Mouse (Mus musculus) ES-E14 (cell line): Measurements from ENCODE around the gene Gfpt1. TPM values are rescaled to one million over a fixed set of nuclear protein-coding genes. Genes with fewer than 3 reads are reported as not detected.

Source experiments
- DNase-seq: peaks from one replicate; pipeline ENCODE4 v3.0.0-alpha.2; 2013; ENCODE audit warnings: low read depth, low spot score
- H3K27ac ChIP-seq: 2 replicates; pipeline ENCODE4 v1.5.1; 2012; ENCODE audit warnings: low read depth, mild to moderate bottlenecking, low read length, moderate library complexity, mixed read lengths; ENCODE audit not compliant: poor library complexity, insufficient read depth, severe bottlenecking
- H3K36me3 ChIP-seq: 2 replicates; pipeline ENCODE4 v1.6.1; 2012; ENCODE audit warnings: mild to moderate bottlenecking, low read length, moderate library complexity, mixed read lengths; ENCODE audit not compliant: control insufficient read depth, poor library complexity, insufficient read depth, severe bottlenecking
- H3K4me1 ChIP-seq, 2 experiments: fragments of 150-350 bp in 1 of 2; sonication (generic) in 1 of 2; 2 replicates each; pipeline ENCODE4 v1.6.1; 2012; ENCODE audit warnings: low read length in 2 of 2, mild to moderate bottlenecking in 1 of 2, mixed read lengths in 1 of 2; ENCODE audit not compliant: control insufficient read depth in 2 of 2, insufficient read depth in 2 of 2, poor library complexity in 1 of 2
- H3K4me3 ChIP-seq, 2 experiments: fragments of 150-350 bp in 1 of 2; sonication (generic) in 1 of 2; 2 replicates each; pipeline ENCODE4 v1.5.1; 2012; ENCODE audit warnings: low read length in 2 of 2, low read depth in 1 of 2, mild to moderate bottlenecking in 1 of 2, mixed read lengths in 1 of 2; ENCODE audit not compliant: insufficient read depth in 1 of 2, poor library complexity in 1 of 2, severe bottlenecking in 1 of 2
- H3K9ac ChIP-seq: 2 replicates; pipeline ENCODE4 v1.6.1; 2012; ENCODE audit warnings: low read depth, mild to moderate bottlenecking, low read length, mixed read lengths; ENCODE audit not compliant: poor library complexity, insufficient read depth, severe bottlenecking
- H3K9me3 ChIP-seq: fragments of 150-350 bp; sonication (generic); 2 replicates; pipeline ENCODE4 v1.6.1; 2012; ENCODE audit warnings: low read depth, mild to moderate bottlenecking, low read length; ENCODE audit not compliant: control insufficient read depth, insufficient read depth
- CHD2 ChIP-seq: IDR thresholded peaks from 2 replicates; pipeline ENCODE4 v1.6.1; 2014; ENCODE audit warnings: mild to moderate bottlenecking, low read depth, low read length, inconsistent platforms
- HCFC1 ChIP-seq: IDR thresholded peaks from 2 replicates; pipeline ENCODE4 v1.6.1; 2012; ENCODE audit warnings: low read length, inconsistent platforms, borderline replicate concordance; ENCODE audit not compliant: insufficient read depth
- MAFK ChIP-seq: IDR thresholded peaks from 2 replicates; pipeline ENCODE4 v1.6.1; 2014; ENCODE audit warnings: mild to moderate bottlenecking, low read depth, low read length, inconsistent platforms; ENCODE audit not compliant: insufficient read depth
- ZC3H11A ChIP-seq: IDR thresholded peaks from 2 replicates; pipeline ENCODE4 v1.6.1; 2012; ENCODE audit warnings: low read depth, mild to moderate bottlenecking, inconsistent platforms, low read length, borderline replicate concordance
- ZNF384 ChIP-seq: IDR thresholded peaks from 2 replicates; pipeline ENCODE4 v1.6.1; 2012; ENCODE audit warnings: low read depth, low read length, inconsistent platforms
- in situ Hi-C, 2 experiments: fragments of 600-800 bp; cut with MboI; formaldehyde crosslinking; loops; one replicate each; pipeline ENCODE4 v1.15.1; 2025; ENCODE audit warnings: low sequenced_read_pairs in 2 of 2, inconsistent platforms in 1 of 2; ENCODE audit not compliant: unreplicated experiment in 2 of 2
- total RNA-seq: library from RNA; depleted of rRNA; stranded (reverse); fragments of 300-350 nt; gene quantifications from 2 replicates; pipeline ENCODE4 v1.2.3, GENCODE M21; 2012

Gene Gfpt1
- total RNA-seq, 1 experiment, result 16.6 TPM

DNA sequence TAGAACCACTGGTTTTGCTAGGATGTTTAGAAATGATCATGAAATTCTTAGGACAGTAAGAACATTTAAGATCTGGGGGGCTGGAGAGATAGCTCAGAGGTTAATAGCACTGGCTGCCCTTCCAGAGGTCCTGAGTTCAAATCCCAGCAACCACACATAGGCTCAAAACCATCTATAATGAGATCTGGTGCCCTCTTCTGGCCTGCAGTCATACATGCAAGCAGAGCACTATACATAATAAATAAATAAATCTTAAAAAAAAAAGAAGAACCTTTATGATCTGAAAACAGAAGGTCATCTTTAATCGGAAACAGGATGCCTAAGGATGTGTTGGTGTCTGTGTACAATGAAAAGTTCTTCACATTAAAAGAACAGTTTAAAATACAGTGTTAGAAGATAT lies 17.1 kb downstream of the Gfpt1 start:
- no peak for TF ChIP-seq HCFC1
- no peak for TF ChIP-seq CHD2
- TF ChIP-seq MAFK, result no peak
- no peak for TF ChIP-seq ZNF384
- TF ChIP-seq ZC3H11A, result no peak
- Histone ChIP-seq H3K4me3 (no peak overlapping the region), H3K36me3 (peaks cover 8% of the 10 kb centered on the region), H3K4me1 (no peaks in the 10 kb centered on the region), H3K9me3 (no peaks in the 10 kb centered on the region), H3K9ac (no peak overlapping the region), H3K27ac (no peak overlapping the region)
- DNase-seq, result no peak
- in situ Hi-C loops, result no loop called here

DNA sequence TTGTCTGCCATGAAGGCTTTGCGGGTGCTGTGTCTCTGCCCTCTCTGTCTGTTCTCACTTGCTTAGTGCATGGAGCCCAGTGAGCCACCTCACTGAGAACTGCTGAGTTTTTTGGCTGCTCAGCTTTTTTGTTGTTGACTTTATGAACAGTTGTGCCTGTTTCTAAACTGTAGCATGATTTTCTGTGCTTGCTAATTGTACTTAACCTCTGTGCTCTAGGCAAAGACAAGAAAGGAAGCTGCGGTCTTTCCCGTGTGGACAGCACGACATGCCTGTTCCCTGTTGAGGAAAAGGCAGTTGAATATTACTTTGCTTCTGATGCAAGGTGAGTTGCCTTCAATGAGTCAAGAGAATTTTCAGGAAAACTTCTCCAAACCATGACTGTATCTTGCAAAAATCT lies 20.9 kb downstream of the Gfpt1 start:
- no peak for TF ChIP-seq HCFC1
- no peak for TF ChIP-seq ZNF384
- TF ChIP-seq MAFK, result no peak
- TF ChIP-seq CHD2, result no peak
- TF ChIP-seq ZC3H11A, result no peak
- Histone ChIP-seq H3K4me3 (no peak overlapping the region), H3K36me3 (peaks cover 12% of the 10 kb centered on the region), H3K27ac (no peak overlapping the region), H3K9ac (no peak overlapping the region), H3K9me3 (no peaks in the 10 kb centered on the region), H3K4me1 (peaks cover 0 to 1% of the 10 kb centered on the region in 2 experiments; a peak in 1 of 4 replicates)
- no peak for DNase-seq
- in situ Hi-C loops, result no loop called here

GRCm38 (mm10) chr6:87068209-87068608 lies 25.6 kb downstream of the Gfpt1 start:
- Histone ChIP-seq H3K4me1 (peaks cover 0 to 1% of the 10 kb centered on the region in 2 experiments; a peak in 1 of 4 replicates), H3K27ac (no peak overlapping the region), H3K4me3 (no peak overlapping the region), H3K9ac (no peak overlapping the region), H3K9me3 (no peaks in the 10 kb centered on the region), H3K36me3 (peaks cover 12% of the 10 kb centered on the region)
- in situ Hi-C loops, result no loop called here
- no peak for DNase-seq
- TF ChIP-seq HCFC1, result no peak
- no peak for TF ChIP-seq CHD2
- TF ChIP-seq ZC3H11A, result no peak
- TF ChIP-seq ZNF384, result no peak
- no peak for TF ChIP-seq MAFK

- Histone ChIP-seq H3K4me1 (peaks cover 0 to 1% of the 10 kb centered on the region in 2 experiments; a peak in 1 of 4 replicates), H3K9ac (no peak overlapping the region), H3K4me3 (no peak overlapping the region), H3K36me3 (peaks cover 10% of the 10 kb centered on the region), H3K9me3 (no peaks in the 10 kb centered on the region), H3K27ac (no peak overlapping the region)
- no peak for TF ChIP-seq MAFK
- no peak for TF ChIP-seq HCFC1
- no peak for TF ChIP-seq CHD2
- no peak for TF ChIP-seq ZC3H11A
- no peak for TF ChIP-seq ZNF384
- DNase-seq, result no peak
- in situ Hi-C loops, result no loop called here
Measured at GRCm38 (mm10) chr6:87069195-87069900, 26.7 kb downstream of the Gfpt1 start.

DNA sequence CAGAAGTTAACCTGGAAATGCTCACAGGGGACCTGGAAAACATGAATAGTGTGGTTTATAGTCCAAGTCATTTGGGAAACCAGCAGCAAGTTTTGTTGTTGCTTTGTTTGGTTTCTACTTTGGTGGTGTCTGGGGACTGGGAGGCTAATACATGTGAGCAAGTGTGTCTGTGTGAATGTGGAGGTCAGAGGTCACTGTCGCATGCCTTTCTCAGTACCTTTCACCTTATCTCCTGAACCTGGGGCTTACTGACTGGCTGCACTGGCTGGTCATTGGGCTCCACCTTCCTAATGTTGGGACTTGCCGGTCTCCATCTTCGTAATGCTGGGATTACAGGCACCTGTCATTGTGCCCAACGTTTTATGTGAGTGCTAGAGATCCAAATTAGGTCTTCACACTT lies 28.0 kb downstream of the Gfpt1 start:
- no peak overlapping the region for H3K9ac ChIP-seq
- H3K27ac ChIP-seq, result no peak overlapping the region
- peaks cover 9% of the 10 kb centered on the region for H3K36me3 ChIP-seq
- TF ChIP-seq MAFK, result no peak
- TF ChIP-seq ZNF384, result no peak
- no peak for TF ChIP-seq HCFC1
- no peak for TF ChIP-seq ZC3H11A
- TF ChIP-seq CHD2, result no peak
- H3K9me3 ChIP-seq, result no peaks in the 10 kb centered on the region
- H3K4me1 ChIP-seq, result no peaks in the 10 kb centered on the region
- no peak for DNase-seq
- in situ Hi-C loops, result no loop called here
- no peak overlapping the region for H3K4me3 ChIP-seq
